Mouse (Mus musculus): ENCODE data around the gene Alg14. TPM values are rescaled to one million over a fixed set of nuclear protein-coding genes. Genes with fewer than 3 reads are reported as not detected.
A peak's percentile ranks its signal among the peaks of the same experiment; 100 is the strongest.

Gene Alg14
- polyA plus RNA-seq, 1 experiment: 6.4 TPM

- Histone ChIP-seq H3K36me3 (ENCODE audit: control insufficient read depth, insufficient read depth, low read length) (no peaks in the 10 kb centered on the region; the same call in 1 of the 2 replicates), H3K4me1 (ENCODE audit: control insufficient read depth, insufficient read depth, insufficient read length, low read length) (peaks cover 2% of the 10 kb centered on the region; the same call in 1 of the 2 replicates), H3K27ac (ENCODE audit: insufficient read depth, low read depth, low read length) (peak overlapping the region; percentile 35; the same call in 1 of the 2 replicates), H3K27me3 (ENCODE audit: control insufficient read depth, insufficient read depth, low read length) (no peaks in the 10 kb centered on the region), H3K4me3 (ENCODE audit: low read depth, low read length) (no peak overlapping the region)
- 49% methylated on average over 7 of the region's 7 CpGs for WGBS
- TF ChIP-seq CTCF (IDR thresholded peaks at IDR 0.05; ENCODE audit: extremely low read depth, insufficient read length, insufficient replicate concordance, low read depth, low read length) (no peak), POLR2A (IDR thresholded peaks at IDR 0.05; ENCODE audit: low read depth, low read length) (no peak)
These were observed 38.7 kb downstream of the Alg14 start for GRCm38 (mm10) chr3:121330244-121330646.

GRCm38 (mm10) chr3:121336234-121336890, 44.8 kb downstream of the Alg14 start:
- H3K27ac ChIP-seq (ENCODE audit: insufficient read depth, low read depth, low read length): no peak overlapping the region
- TF ChIP-seq POLR2A (IDR thresholded peaks at IDR 0.05; ENCODE audit: low read depth, low read length) (no peak), CTCF (IDR thresholded peaks at IDR 0.05; ENCODE audit: extremely low read depth, insufficient read length, insufficient replicate concordance, low read depth, low read length) (no peak)
- H3K4me1 ChIP-seq (ENCODE audit: control insufficient read depth, insufficient read depth, insufficient read length, low read length): peaks cover 7% of the 10 kb centered on the region; the same call in 1 of the 2 replicates
- no peaks in the 10 kb centered on the region for H3K27me3 ChIP-seq (ENCODE audit: control insufficient read depth, insufficient read depth, low read length)
- no peaks in the 10 kb centered on the region for H3K36me3 ChIP-seq (ENCODE audit: control insufficient read depth, insufficient read depth, low read length)
- 92% methylated on average over 6 of the region's 6 CpGs for WGBS
- H3K4me3 ChIP-seq (ENCODE audit: low read depth, low read length): no peak overlapping the region

- WGBS: 76% methylated on average over 2 of the region's 2 CpGs
These were observed 47.1 kb downstream of the Alg14 start for GRCm38 (mm10) chr3:121338687-121339086.

GRCm38 (mm10) chr3:121340321-121340761, 48.8 kb downstream of the Alg14 start:
- WGBS: 41% methylated on average over 7 of the region's 7 CpGs
- Histone ChIP-seq H3K27me3 (ENCODE audit: control insufficient read depth, insufficient read depth, low read length) (no peaks in the 10 kb centered on the region), H3K36me3 (ENCODE audit: control insufficient read depth, insufficient read depth, low read length) (no peaks in the 10 kb centered on the region), H3K4me3 (ENCODE audit: low read depth, low read length) (no peak overlapping the region), H3K4me1 (ENCODE audit: control insufficient read depth, insufficient read depth, insufficient read length, low read length) (peaks cover 18% of the 10 kb centered on the region), H3K27ac (ENCODE audit: insufficient read depth, low read depth, low read length) (peak overlapping the region; percentile 44)
- no peak for TF ChIP-seq CTCF (IDR thresholded peaks at IDR 0.05; ENCODE audit: extremely low read depth, insufficient read length, insufficient replicate concordance, low read depth, low read length)
- no peak for TF ChIP-seq POLR2A (IDR thresholded peaks at IDR 0.05; ENCODE audit: low read depth, low read length)

More at GRCm38 (mm10) chr3:121338687-121339086, 47.1 kb downstream of the Alg14 start:
- Histone ChIP-seq H3K27ac (ENCODE audit: insufficient read depth, low read depth, low read length) (no peak overlapping the region), H3K4me1 (ENCODE audit: control insufficient read depth, insufficient read depth, insufficient read length, low read length) (peaks cover 10% of the 10 kb centered on the region; the same call in 1 of the 2 replicates), H3K36me3 (ENCODE audit: control insufficient read depth, insufficient read depth, low read length) (no peaks in the 10 kb centered on the region), H3K27me3 (ENCODE audit: control insufficient read depth, insufficient read depth, low read length) (no peaks in the 10 kb centered on the region), H3K4me3 (ENCODE audit: low read depth, low read length) (no peak overlapping the region)
- TF ChIP-seq POLR2A (IDR thresholded peaks at IDR 0.05; ENCODE audit: low read depth, low read length) (no peak), CTCF (IDR thresholded peaks at IDR 0.05; ENCODE audit: extremely low read depth, insufficient read length, insufficient replicate concordance, low read depth, low read length) (no peak)

GRCm38 (mm10) chr3:121343224-121343623, 51.7 kb downstream of the Alg14 start:
- WGBS: 48% methylated on average over 7 of the region's 7 CpGs
- Histone ChIP-seq H3K27me3 (ENCODE audit: control insufficient read depth, insufficient read depth, low read length) (no peaks in the 10 kb centered on the region), H3K27ac (ENCODE audit: insufficient read depth, low read depth, low read length) (no peak overlapping the region)

GRCm38 (mm10) chr3:121344056-121344945, 52.7 kb downstream of the Alg14 start:
- Histone ChIP-seq H3K27me3 (ENCODE audit: control insufficient read depth, insufficient read depth, low read length) (no peaks in the 10 kb centered on the region), H3K27ac (ENCODE audit: insufficient read depth, low read depth, low read length) (no peak overlapping the region), H3K4me1 (ENCODE audit: control insufficient read depth, insufficient read depth, insufficient read length, low read length) (peaks cover 20% of the 10 kb centered on the region), H3K4me3 (ENCODE audit: low read depth, low read length) (no peak overlapping the region), H3K36me3 (ENCODE audit: control insufficient read depth, insufficient read depth, low read length) (no peaks in the 10 kb centered on the region)
- WGBS: 61% methylated on average over 8 of the region's 8 CpGs
- TF ChIP-seq POLR2A (IDR thresholded peaks at IDR 0.05; ENCODE audit: low read depth, low read length) (no peak), CTCF (IDR thresholded peaks at IDR 0.05; ENCODE audit: extremely low read depth, insufficient read length, insufficient replicate concordance, low read depth, low read length) (no peak)

More at GRCm38 (mm10) chr3:121343224-121343623, 51.7 kb downstream of the Alg14 start:
- Histone ChIP-seq H3K4me1 (ENCODE audit: control insufficient read depth, insufficient read depth, insufficient read length, low read length) (peaks cover 20% of the 10 kb centered on the region), H3K36me3 (ENCODE audit: control insufficient read depth, insufficient read depth, low read length) (no peaks in the 10 kb centered on the region), H3K4me3 (ENCODE audit: low read depth, low read length) (no peak overlapping the region)
- TF ChIP-seq POLR2A (IDR thresholded peaks at IDR 0.05; ENCODE audit: low read depth, low read length) (no peak), CTCF (IDR thresholded peaks at IDR 0.05; ENCODE audit: extremely low read depth, insufficient read length, insufficient replicate concordance, low read depth, low read length) (no peak)

Measured in small intestine, adult 2 months (tissue).